In genomic region chr6:83711725-83712475, GRCm38 (mm10) we compare ENCODE assay signal across 9 mouse cellular contexts. TPM values are rescaled to one million over a fixed set of nuclear protein-coding genes. Genes with fewer than 3 reads are reported as not detected.
A peak's percentile ranks its signal among the peaks of the same experiment; 100 is the strongest.
DNase-seq lines count a peak whose midpoint lies in the region; ATAC-seq and TF ChIP-seq lines count a peak whose summit lies in the region.
"Had no signal": no experiment of that assay in that cellular context is flagged by ENCODE, and none has a peak within 500 bp of the region (broad histone marks: within the 10 kb centered on the region; RNA-seq: fewer than 3 reads in every experiment).

No protein-coding gene starts in this region.

- peak overlapping the region; percentile 86 for H3K4me2 ChIP-seq in heart, embryonic 13.5 days
- peak overlapping the region; percentile 61 for H3K4me2 ChIP-seq in hindbrain, embryonic 12.5 days (replicated peaks)
- H3K4me2 ChIP-seq in midbrain, embryonic 15.5 days: peak overlapping the region; percentile 58

- H3K9me3 ChIP-seq in heart, embryonic 13.5 days: no peaks in the 10 kb centered on the region
- H3K9me3 ChIP-seq in ES-E14 (ENCODE audit: control insufficient read depth, insufficient read depth, low read depth, low read length): no peaks in the 10 kb centered on the region
- no peaks in the 10 kb centered on the region for H3K9me3 ChIP-seq in hindbrain, embryonic 12.5 days (replicated peaks)
- H3K9me3 ChIP-seq in midbrain, embryonic 15.5 days: no peaks in the 10 kb centered on the region

- H3K4me1 ChIP-seq in heart, embryonic 13.5 days: peaks cover 38% of the 10 kb centered on the region
- H3K4me1 ChIP-seq in ES-E14 (ENCODE audit: control insufficient read depth in 2 of 2, insufficient read depth in 2 of 2, low read length in 2 of 2, poor library complexity in 1 of 2): peaks cover 0 to 6% of the 10 kb centered on the region in 2 experiments; a peak in 1 of 4 replicates
- H3K4me1 ChIP-seq in hindbrain, embryonic 12.5 days: peaks cover 19% of the 10 kb centered on the region
- H3K4me1 ChIP-seq in midbrain, embryonic 15.5 days: peaks cover 14% of the 10 kb centered on the region

- no peak overlapping the region for H3K27ac ChIP-seq in heart, embryonic 13.5 days (replicated peaks)
- H3K27ac ChIP-seq in ES-E14 (ENCODE audit: insufficient read depth, low read depth, low read length, poor library complexity, severe bottlenecking): no peak overlapping the region
- no peak overlapping the region for H3K27ac ChIP-seq in hindbrain, embryonic 12.5 days
- no peak overlapping the region for H3K27ac ChIP-seq in midbrain, embryonic 15.5 days

- peak overlapping the region; percentile 56 for H3K4me3 ChIP-seq in heart, embryonic 13.5 days
- peak overlapping the region; percentile 70 for H3K4me3 ChIP-seq in ES-E14 (ENCODE audit: insufficient read depth in 1 of 2, low read depth in 1 of 2, low read length in 2 of 2, poor library complexity in 1 of 2, severe bottlenecking in 1 of 2)
- peak overlapping the region; percentile 37 for H3K4me3 ChIP-seq in hindbrain, embryonic 12.5 days
- peak overlapping the region; percentile 31 for H3K4me3 ChIP-seq in midbrain, embryonic 15.5 days

- peaks cover 99% of the 10 kb centered on the region for H3K27me3 ChIP-seq in heart, embryonic 13.5 days (replicated peaks)
- peaks cover 97% of the 10 kb centered on the region for H3K27me3 ChIP-seq in hindbrain, embryonic 12.5 days
- peaks cover 95% of the 10 kb centered on the region for H3K27me3 ChIP-seq in midbrain, embryonic 15.5 days (replicated peaks)

- H3K36me3 ChIP-seq in heart, embryonic 13.5 days: no peaks in the 10 kb centered on the region
- H3K36me3 ChIP-seq in ES-E14 (ENCODE audit: control insufficient read depth, insufficient read depth, low read length, poor library complexity, severe bottlenecking): no peaks in the 10 kb centered on the region
- no peaks in the 10 kb centered on the region for H3K36me3 ChIP-seq in hindbrain, embryonic 12.5 days
- no peaks in the 10 kb centered on the region for H3K36me3 ChIP-seq in midbrain, embryonic 15.5 days (replicated peaks)

- in situ Hi-C loops in ES-E14 (cut with MboI; ENCODE audit: low sequenced_read_pairs in 2 of 2, unreplicated experiment in 2 of 2): loop anchor here (5.0 to 25.0 kb wide), 5 partner anchors 640 to 1475 kb away; partner anchors contain the start of genes Emx1 (in 2 of the 2), Tlx2 (in 2 of the 2), Aup1 (in 1 of the 2) and Dqx1 (in 1 of the 2)

- H3K9ac ChIP-seq in heart, embryonic 13.5 days: peak overlapping the region; percentile 37
- peak overlapping the region; percentile 32; the same call in 1 of the 2 replicates for H3K9ac ChIP-seq in ES-E14 (ENCODE audit: insufficient read depth, low read depth, low read length, poor library complexity, severe bottlenecking)
- H3K9ac ChIP-seq in hindbrain, embryonic 12.5 days: no peak overlapping the region
- H3K9ac ChIP-seq in midbrain, embryonic 15.5 days: peak overlapping the region; percentile 7; the same call in 1 of the 2 replicates

- ATAC-seq in heart, embryonic 13.5 days (ENCODE audit: extremely low read depth, insufficient number of reproducible peaks, low FRiP score, low TSS enrichment): no peak
- ATAC-seq in hindbrain, embryonic 12.5 days (ENCODE audit: low FRiP score): no peak; the same call in 1 of the 2 replicates
- ATAC-seq in midbrain, embryonic 15.5 days (replicated peaks): no peak; the same call in 1 of the 2 replicates

- DNase-seq in heart, postnatal 4 days: no peak
- DNase-seq in ES-E14 (ENCODE audit: low read depth, low spot score): no peak
- DNase-seq in right cerebral cortex, postnatal 25 days: no peak
- no peak for DNase-seq in left cerebral cortex, adult 11 months (ENCODE audit: low spot score)
- DNase-seq in frontal cortex, postnatal 36 days (ENCODE audit: low spot score in 2 of 2): no peak

- WGBS in heart, embryonic 13.5 days: 2% methylated on average over 45 of the region's 45 CpGs
- WGBS in hindbrain, embryonic 12.5 days: under 1% methylated on average over 44 of the region's 45 CpGs
- WGBS in midbrain, embryonic 15.5 days: 2% methylated on average over 45 of the region's 45 CpGs

TF ChIP-seq in ES-E14, 5 proteins besides CTCF, POLR2A, EP300 and RAD21:
- TF ChIP-seq MAFK (IDR thresholded peaks at IDR 0.05; ENCODE audit: insufficient read depth, low read depth, low read length) (no peak), CHD2 (IDR thresholded peaks at IDR 0.05; ENCODE audit: low read depth, low read length) (no peak), ZNF384 (IDR thresholded peaks at IDR 0.05; ENCODE audit: low read depth, low read length) (no peak), HCFC1 (IDR thresholded peaks at IDR 0.05; ENCODE audit: borderline replicate concordance, insufficient read depth, low read length) (no peak), ZC3H11A (IDR thresholded peaks at IDR 0.05; ENCODE audit: borderline replicate concordance, low read depth, low read length) (no peak)

RNA-seq across cellular contexts. Expression of gene Vax2, which starts 0.8 kb away (rescaled TPM):
- polyA plus RNA-seq in heart, embryonic 13.5 days (2015; fragmentation: Nextera tagmentation; extraction: Ambion mirVana): not detected in 2 replicates
- total RNA-seq in heart, postnatal 4 days (2021): not detected
- 0.69 and 2.1 TPM in 2 replicates for total RNA-seq in ES-E14 (2012; rRNA removed)
- polyA plus RNA-seq in hindbrain, embryonic 12.5 days (2016; fragmentation: Nextera tagmentation; extraction: Ambion mirVana): not detected in 2 replicates
- 0.18 and 0.23 TPM in 2 replicates for polyA plus RNA-seq in midbrain, embryonic 15.5 days (2015; fragmentation: Nextera tagmentation; extraction: Ambion mirVana)
- total RNA-seq: gastrocnemius, postnatal 10 days had no signal

RNA-seq across cellular contexts. Expression of gene Atp6v1b1, which starts 30.9 kb away (rescaled TPM):
- polyA plus RNA-seq in heart, embryonic 13.5 days (2015; fragmentation: Nextera tagmentation; extraction: Ambion mirVana): not detected in 2 replicates
- total RNA-seq in heart, postnatal 4 days (2021): not detected
- total RNA-seq in ES-E14 (2012; rRNA removed): not detected in 2 replicates
- polyA plus RNA-seq in hindbrain, embryonic 12.5 days (2016; fragmentation: Nextera tagmentation; extraction: Ambion mirVana): 0.23 TPM in 1 of 2 replicates, not detected in the other
- polyA plus RNA-seq in midbrain, embryonic 15.5 days (2015; fragmentation: Nextera tagmentation; extraction: Ambion mirVana): not detected in 2 replicates
- total RNA-seq: gastrocnemius, postnatal 10 days had no signal

RNA-seq across cellular contexts. Expression of gene Cd207, which starts 34.2 kb away (rescaled TPM):
- 0.09 TPM in 1 of 2 replicates, not detected in the other for polyA plus RNA-seq in heart, embryonic 13.5 days (2015; fragmentation: Nextera tagmentation; extraction: Ambion mirVana)
- under 1 TPM; 0.56 to 0.88 TPM for total RNA-seq in heart, postnatal 4 days (2021)
- not detected in 2 replicates for total RNA-seq in ES-E14 (2012; rRNA removed)
- polyA plus RNA-seq in hindbrain, embryonic 12.5 days (2016; fragmentation: Nextera tagmentation; extraction: Ambion mirVana): not detected in 2 replicates
- polyA plus RNA-seq in midbrain, embryonic 15.5 days (2015; fragmentation: Nextera tagmentation; extraction: Ambion mirVana): not detected in 2 replicates
- total RNA-seq: gastrocnemius, postnatal 10 days had no signal

RNA-seq across cellular contexts. Expression of gene Ankrd53, which starts 50.5 kb away (rescaled TPM):
- polyA plus RNA-seq in heart, embryonic 13.5 days (2015; fragmentation: Nextera tagmentation; extraction: Ambion mirVana): not detected in 2 replicates
- not detected for total RNA-seq in heart, postnatal 4 days (2021)
- total RNA-seq in ES-E14 (2012; rRNA removed): 0.16 and 0.18 TPM in 2 replicates
- 0.13 TPM in 1 of 2 replicates, not detected in the other for polyA plus RNA-seq in hindbrain, embryonic 12.5 days (2016; fragmentation: Nextera tagmentation; extraction: Ambion mirVana)
- polyA plus RNA-seq in midbrain, embryonic 15.5 days (2015; fragmentation: Nextera tagmentation; extraction: Ambion mirVana): 0.22 and 0.36 TPM in 2 replicates
- total RNA-seq: gastrocnemius, postnatal 10 days had no signal

RNA-seq across cellular contexts. Expression of gene Clec4f, which starts 55.9 kb away (rescaled TPM):
- polyA plus RNA-seq in heart, embryonic 13.5 days (2015; fragmentation: Nextera tagmentation; extraction: Ambion mirVana): 0.23 and 0.27 TPM in 2 replicates
- total RNA-seq in heart, postnatal 4 days (2021): not detected
- total RNA-seq in ES-E14 (2012; rRNA removed): not detected in 2 replicates
- not detected in 2 replicates for polyA plus RNA-seq in hindbrain, embryonic 12.5 days (2016; fragmentation: Nextera tagmentation; extraction: Ambion mirVana)
- polyA plus RNA-seq in midbrain, embryonic 15.5 days (2015; fragmentation: Nextera tagmentation; extraction: Ambion mirVana): not detected in 2 replicates
